Mouse (Mus musculus): Measurements from ENCODE around the gene Lmo3.

GRCm38 (mm10) chr6:138477611-138478010, 104.2 kb downstream of the Lmo3 start:
- TF ChIP-seq CTCF (IDR thresholded peaks at IDR 0.05; ENCODE audit: control insufficient read depth, insufficient read depth, insufficient replicate concordance, low read depth, low read length) = peak; percentile 82; the same call in 1 of the 2 replicates
- no peak for TF ChIP-seq POLR2A (IDR thresholded peaks at IDR 0.05; ENCODE audit: control insufficient read depth, low read depth, low read length)

Measured in testis, adult 2 months (tissue).